Mouse (Mus musculus): ENCODE results near the gene Gprin2. TPM values are rescaled to one million over a fixed set of nuclear protein-coding genes. Genes with fewer than 3 reads are reported as not detected.

Gene Gprin2
- polyA plus RNA-seq, 1 experiment from 2014 or later, result 0.01 TPM

GRCm38 (mm10) chr14:34223362-34223898 is 22.0 kb upstream of the Gprin2 start:
- H3K27me3 ChIP-seq (ENCODE audit: insufficient read depth, low read length), result peaks cover 11% of the 10 kb centered on the region; the same call in 1 of the 2 replicates
- H3K4me2 ChIP-seq (ENCODE audit: low read depth, low read length), result no peak overlapping the region
- ATAC-seq, result no peak
- 72% methylated on average over 5 of the region's 5 CpGs for WGBS (ENCODE audit: insufficient replicate concordance)
- H3K4me3 ChIP-seq (ENCODE audit: low read depth, low read length), result no peak overlapping the region
- no peaks in the 10 kb centered on the region for H3K9me3 ChIP-seq (ENCODE audit: low read length)
- H3K9ac ChIP-seq (replicated peaks), result no peak overlapping the region
- no peak overlapping the region for H3K27ac ChIP-seq (ENCODE audit: low read depth)
- H3K4me1 ChIP-seq (ENCODE audit: insufficient read depth), result 0 out of 2 replicates have a peak, but pooled peaks cover 3% of the 10 kb centered on the region
- H3K36me3 ChIP-seq (replicated peaks; ENCODE audit: insufficient read depth, low read length), result no peaks in the 10 kb centered on the region
- DNase-seq, result no peak
- no peak for TF ChIP-seq CTCF (IDR thresholded peaks at IDR 0.05; ENCODE audit: low read depth)
- no peak for TF ChIP-seq EP300 (IDR thresholded peaks at IDR 0.05; ENCODE audit: low read depth)

- Histone ChIP-seq H3K27me3 (ENCODE audit: insufficient read depth, low read length) (peaks cover 11% of the 10 kb centered on the region; the same call in 1 of the 2 replicates), H3K9me3 (ENCODE audit: low read length) (no peaks in the 10 kb centered on the region), H3K4me1 (ENCODE audit: insufficient read depth) (0 out of 2 replicates have a peak, but pooled peaks cover 3% of the 10 kb centered on the region), H3K36me3 (replicated peaks; ENCODE audit: insufficient read depth, low read length) (no peaks in the 10 kb centered on the region), H3K9ac (replicated peaks) (no peak overlapping the region), H3K4me3 (ENCODE audit: low read depth, low read length) (no peak overlapping the region), H3K27ac (ENCODE audit: low read depth) (no peak overlapping the region), H3K4me2 (ENCODE audit: low read depth, low read length) (no peak overlapping the region)
- no peak for TF ChIP-seq CTCF (IDR thresholded peaks at IDR 0.05; ENCODE audit: low read depth)
- no peak for ATAC-seq
- WGBS (ENCODE audit: insufficient replicate concordance), result 53% methylated on average over 5 of the region's 5 CpGs
- no peak for DNase-seq
These were observed 20.1 kb upstream of the Gprin2 start for GRCm38 (mm10) chr14:34221416-34222077.

GRCm38 (mm10) chr14:34220426-34220825 is 19.0 kb upstream of the Gprin2 start:
- Histone ChIP-seq H3K4me1 (ENCODE audit: insufficient read depth) (0 out of 2 replicates have a peak, but pooled peaks cover 3% of the 10 kb centered on the region), H3K4me3 (ENCODE audit: low read depth, low read length) (no peak overlapping the region), H3K4me2 (ENCODE audit: low read depth, low read length) (no peak overlapping the region), H3K27ac (ENCODE audit: low read depth) (no peak overlapping the region), H3K9ac (replicated peaks) (no peak overlapping the region), H3K27me3 (ENCODE audit: insufficient read depth, low read length) (peaks cover 11% of the 10 kb centered on the region; the same call in 1 of the 2 replicates), H3K36me3 (replicated peaks; ENCODE audit: insufficient read depth, low read length) (no peaks in the 10 kb centered on the region), H3K9me3 (ENCODE audit: low read length) (no peaks in the 10 kb centered on the region)
- DNase-seq (no peak), ATAC-seq (no peak)
- WGBS (ENCODE audit: insufficient replicate concordance), result 74% methylated on average over 5 of the region's 5 CpGs
- TF ChIP-seq EP300 (IDR thresholded peaks at IDR 0.05; ENCODE audit: low read depth) (no peak), CTCF (IDR thresholded peaks at IDR 0.05; ENCODE audit: low read depth) (no peak)

- TF ChIP-seq CTCF (IDR thresholded peaks at IDR 0.05; ENCODE audit: low read depth) (no peak), EP300 (IDR thresholded peaks at IDR 0.05; ENCODE audit: low read depth) (no peak)
- Histone ChIP-seq H3K4me3 (ENCODE audit: low read depth, low read length) (peak overlapping the region; percentile 15; the same call in 1 of the 2 replicates), H3K36me3 (replicated peaks; ENCODE audit: insufficient read depth, low read length) (no peaks in the 10 kb centered on the region), H3K4me1 (ENCODE audit: insufficient read depth) (0 out of 2 replicates have a peak, but pooled peaks cover 3% of the 10 kb centered on the region), H3K4me2 (ENCODE audit: low read depth, low read length) (peak overlapping the region; percentile 64), H3K27ac (ENCODE audit: low read depth) (no peak overlapping the region), H3K9me3 (ENCODE audit: low read length) (no peaks in the 10 kb centered on the region), H3K9ac (replicated peaks) (no peak overlapping the region), H3K27me3 (ENCODE audit: insufficient read depth, low read length) (peaks cover 11% of the 10 kb centered on the region; the same call in 1 of the 2 replicates)
- WGBS (ENCODE audit: insufficient replicate concordance), result 6% methylated on average over 29 of the region's 29 CpGs
- no peak for DNase-seq
- no peak for ATAC-seq
These were observed 18.3 kb upstream of the Gprin2 start for GRCm38 (mm10) chr14:34219786-34220198.

- WGBS (ENCODE audit: insufficient replicate concordance), result 56% methylated on average over 6 of the region's 6 CpGs
- Histone ChIP-seq H3K36me3 (replicated peaks; ENCODE audit: insufficient read depth, low read length) (no peaks in the 10 kb centered on the region), H3K9ac (replicated peaks) (no peak within 1 kb of the TSS), H3K4me1 (ENCODE audit: insufficient read depth) (0 out of 2 replicates have a peak, but pooled peaks cover 3% of the 10 kb centered on the region), H3K4me3 (ENCODE audit: low read depth, low read length) (peak within 1 kb of the TSS; percentile 15; the same call in 1 of the 2 replicates), H3K27me3 (ENCODE audit: insufficient read depth, low read length) (peaks cover 11% of the 10 kb centered on the region; the same call in 1 of the 2 replicates), H3K4me2 (ENCODE audit: low read depth, low read length) (peak within 1 kb of the TSS; percentile 64), H3K27ac (ENCODE audit: low read depth) (no peak within 1 kb of the TSS), H3K9me3 (ENCODE audit: low read length) (no peaks in the 10 kb centered on the region)
- DNase-seq (no peak), ATAC-seq (no peak)
- TF ChIP-seq EP300 (IDR thresholded peaks at IDR 0.05; ENCODE audit: low read depth), result no peak
- TF ChIP-seq CTCF (IDR thresholded peaks at IDR 0.05; ENCODE audit: low read depth), result no peak
These were observed 17.8 kb upstream of the Gprin2 start, which contains the start of gene Syt15 for GRCm38 (mm10) chr14:34219295-34219694. Gene Syt15 (plus strand): TSS chr14:34219595.

GRCm38 (mm10) chr14:34215451-34216127 is 14.1 kb upstream of the Gprin2 start:
- Histone ChIP-seq H3K9ac (replicated peaks) (no peak overlapping the region), H3K36me3 (replicated peaks; ENCODE audit: insufficient read depth, low read length) (no peaks in the 10 kb centered on the region), H3K4me2 (ENCODE audit: low read depth, low read length) (no peak overlapping the region), H3K4me3 (ENCODE audit: low read depth, low read length) (no peak overlapping the region), H3K27ac (ENCODE audit: low read depth) (no peak overlapping the region), H3K27me3 (ENCODE audit: insufficient read depth, low read length) (peaks cover 9% of the 10 kb centered on the region; the same call in 1 of the 2 replicates), H3K4me1 (ENCODE audit: insufficient read depth) (0 out of 2 replicates have a peak, but pooled peaks cover 3% of the 10 kb centered on the region), H3K9me3 (ENCODE audit: low read length) (no peaks in the 10 kb centered on the region)
- TF ChIP-seq CTCF (IDR thresholded peaks at IDR 0.05; ENCODE audit: low read depth) (no peak), EP300 (IDR thresholded peaks at IDR 0.05; ENCODE audit: low read depth) (no peak)
- DNase-seq (no peak), ATAC-seq (0 out of 2 replicates have a peak, but pooled peaks have one; percentile 15)
- 60% methylated on average over 6 of the region's 6 CpGs for WGBS (ENCODE audit: insufficient replicate concordance)

Data from liver, postnatal 0 days (tissue).